Mouse (Mus musculus): ENCODE measurements at regions not wholly inside any gene's neighbourhood (a gene's known extent, or its start where the extent isn't known, plus 50 kb on each side); places are given as distances from the start of the nearest gene placed in this dataset.

DNA sequence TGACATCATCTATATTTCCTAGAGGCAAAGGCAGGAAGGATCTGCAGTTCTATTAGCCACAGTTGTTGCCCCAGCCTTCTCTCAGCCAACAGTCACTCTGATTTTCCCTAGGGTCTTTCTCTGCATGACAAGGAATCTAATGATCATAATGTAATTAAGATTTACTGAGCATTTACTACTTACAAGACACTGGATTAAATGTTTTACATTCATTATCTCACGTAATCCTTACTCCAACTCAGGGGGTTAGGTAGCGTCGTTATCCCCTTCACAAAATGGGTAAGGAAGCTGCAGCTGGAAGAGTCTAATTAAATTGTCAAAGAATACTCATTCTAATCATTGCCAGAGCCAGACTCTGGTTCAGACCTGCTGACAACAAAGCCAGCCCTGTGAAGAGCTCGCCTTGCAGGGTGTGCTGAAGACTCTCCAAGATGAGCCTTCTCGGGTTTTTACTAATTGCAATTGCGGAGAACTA, 103.8 kb upstream of the Adgrl4 start:
- no peak for DNase-seq (ENCODE audit: low read depth, low spot score)

DNA sequence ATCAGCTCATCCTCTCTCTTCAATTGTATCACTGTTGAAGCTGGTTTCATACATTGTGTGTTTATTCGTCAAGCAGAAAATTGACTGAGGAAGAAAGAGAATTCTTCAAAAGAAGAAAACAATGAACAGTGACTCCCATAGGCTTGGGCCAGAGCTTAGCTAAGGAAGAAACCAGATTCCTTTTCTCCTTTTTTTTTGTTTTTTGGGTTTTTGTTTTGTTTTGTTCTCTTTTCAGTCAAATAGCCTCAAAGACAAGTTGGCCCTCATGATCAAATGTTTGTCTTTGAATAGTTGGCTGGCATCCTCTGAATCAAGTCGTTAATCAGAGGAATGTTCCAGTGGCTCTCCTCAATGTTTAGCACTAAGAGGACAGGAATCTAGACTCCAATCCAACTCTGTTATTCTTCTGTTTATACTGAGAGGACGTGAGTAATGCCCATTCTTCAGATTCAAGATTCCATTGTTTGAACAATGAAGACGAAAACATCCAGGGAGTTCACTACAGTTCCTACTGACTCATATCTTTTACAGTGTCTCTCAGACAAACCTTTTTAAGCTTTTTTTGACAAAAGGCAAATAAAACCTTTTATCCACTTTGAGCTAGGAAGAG, 86.1 kb upstream of the Adgrl4 start:
- no peak for DNase-seq (ENCODE audit: low read depth, low spot score)

DNA sequence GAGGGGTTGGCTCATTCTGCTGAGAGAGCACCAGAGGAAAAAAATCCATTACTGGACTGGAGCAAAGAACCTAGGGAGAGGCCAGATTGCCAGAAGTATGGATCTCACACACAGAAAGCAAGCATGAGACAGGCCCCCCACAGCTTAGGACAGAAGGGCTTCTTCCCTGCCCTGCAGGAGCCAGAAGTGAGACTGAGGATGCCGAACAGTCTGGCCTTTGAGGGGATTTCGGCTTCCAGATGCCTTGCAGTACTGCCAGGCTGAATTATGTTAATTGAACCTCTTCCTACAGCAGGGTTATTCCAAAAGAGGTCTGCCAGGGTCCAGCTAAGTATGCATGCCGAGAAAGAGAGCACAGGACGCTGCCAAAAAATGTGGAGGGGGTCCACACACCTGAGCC, 71.4 kb upstream of the Adgrl4 start:
- no peak for DNase-seq (ENCODE audit: low read depth, low spot score)

DNA sequence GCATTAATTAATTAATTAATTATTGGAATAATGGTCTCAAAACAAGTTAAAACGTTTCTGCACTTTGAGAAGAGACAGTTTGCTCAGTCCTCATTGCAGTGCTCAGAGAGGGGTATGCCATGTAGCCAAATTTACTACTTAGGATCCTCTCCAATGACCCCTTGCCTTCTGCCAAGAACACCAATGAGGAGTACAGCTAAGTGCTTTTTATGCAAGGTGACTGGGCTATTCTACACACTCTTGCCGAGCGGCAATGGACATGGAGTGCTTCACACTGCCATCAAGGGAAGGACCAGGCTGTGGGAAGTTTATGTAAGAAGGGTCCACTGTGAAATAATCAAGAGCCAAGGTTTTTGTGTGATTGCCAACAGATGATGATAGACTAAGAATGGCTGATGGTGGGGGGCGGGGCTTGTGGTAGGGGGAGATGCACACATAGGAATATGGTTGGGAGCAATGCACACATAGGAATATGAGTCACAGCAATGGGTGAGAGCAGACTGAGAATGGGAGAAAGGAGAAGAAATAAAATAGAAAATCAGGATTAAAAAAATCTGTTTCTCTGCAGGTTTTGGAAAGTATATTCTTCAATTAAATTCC, 70.9 kb upstream of the Adgrl4 start:
- DNase-seq (ENCODE audit: low read depth, low spot score): no peak

DNA sequence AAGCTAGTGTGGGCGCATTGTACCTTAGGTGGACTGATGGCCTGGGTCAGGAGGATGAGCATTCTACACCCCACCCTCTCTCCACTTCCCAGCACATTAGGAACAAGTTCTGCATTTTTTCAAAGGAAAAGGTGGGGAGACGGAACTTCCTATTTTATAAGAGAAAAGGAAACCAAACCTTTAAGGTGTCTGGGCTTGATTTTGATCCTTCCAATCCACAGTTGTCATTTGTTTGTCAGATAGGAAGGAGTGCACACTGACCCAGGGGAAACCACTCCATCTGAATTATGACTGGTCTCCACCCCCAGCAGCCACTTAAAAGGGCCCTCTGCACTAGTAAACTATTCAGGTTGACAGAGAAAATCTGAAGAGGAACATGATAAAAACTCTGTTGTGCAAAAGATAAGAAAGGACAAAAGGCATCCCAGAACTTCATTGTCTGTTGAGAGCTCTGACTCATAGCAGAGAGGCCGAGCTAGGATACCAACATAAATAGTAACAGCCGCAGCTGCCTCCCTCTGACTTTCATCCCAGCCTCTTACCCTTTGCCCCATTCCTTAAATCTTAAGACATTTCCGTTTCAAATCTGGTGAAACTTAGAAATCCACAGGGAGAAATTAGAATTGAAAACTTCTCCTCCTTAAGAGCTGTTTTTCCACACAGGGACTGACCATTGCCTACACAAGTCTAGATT, 54.2 kb upstream of the Adgrl4 start:
- DNase-seq (ENCODE audit: low read depth, low spot score): no peak

DNA sequence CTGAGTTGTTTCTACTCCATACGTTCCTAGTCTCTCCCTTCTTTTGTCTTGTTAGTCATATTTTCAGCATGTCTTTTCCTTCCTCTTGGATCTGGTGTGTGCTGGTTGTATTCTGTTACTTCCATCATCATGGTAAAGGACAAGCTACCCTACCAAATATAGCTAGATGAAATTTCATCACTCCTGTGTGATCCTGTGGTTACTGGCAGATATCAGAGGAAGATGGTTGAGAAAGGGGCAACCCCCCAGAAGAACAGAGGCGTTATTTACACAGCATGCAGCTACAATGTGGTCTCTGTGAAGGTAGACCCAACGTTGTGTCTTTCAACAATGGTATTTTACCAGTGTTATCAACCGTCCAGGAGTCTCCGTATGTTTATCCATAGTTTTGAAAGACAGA, 52.8 kb upstream of the Adgrl4 start:
- DNase-seq (ENCODE audit: low read depth, low spot score): no peak

DNA sequence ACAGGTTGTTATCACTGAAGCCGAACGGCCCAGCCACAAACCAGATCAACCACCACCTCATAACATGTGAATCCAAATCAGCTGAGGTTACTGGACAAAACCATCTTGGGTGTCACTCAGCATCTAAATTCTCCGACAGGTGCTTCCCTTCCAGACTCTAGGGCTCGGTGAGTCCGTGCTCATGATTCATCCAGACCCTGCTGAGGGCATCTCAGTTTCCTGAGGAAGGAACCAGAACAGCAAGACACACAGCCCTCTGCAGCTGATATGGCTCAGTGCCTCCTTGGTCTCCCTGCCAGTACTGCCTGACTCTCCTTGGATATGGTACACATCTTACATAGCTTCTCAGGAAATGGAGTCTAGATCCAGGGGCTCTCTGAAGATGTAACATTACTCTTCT, 51.6 kb upstream of the Adgrl4 start:
- DNase-seq (ENCODE audit: low read depth, low spot score): no peak
